22 mouse cellular contexts compared by ENCODE assay signal in genomic region chr5:132039584-132039983, GRCm38 (mm10).
DNase-seq lines count a peak whose midpoint lies in the region; ATAC-seq and TF ChIP-seq lines count a peak whose summit lies in the region.
"Had no signal": no experiment of that assay in that cellular context is flagged by ENCODE, and none has a peak within 500 bp of the region (broad histone marks: within the 10 kb centered on the region; RNA-seq: fewer than 3 reads in every experiment).

No protein-coding gene starts in this region.

- no peaks in the 10 kb centered on the region for H3K27me3 ChIP-seq in heart, embryonic 10.5 days (ENCODE audit: insufficient read depth, poor library complexity, severe bottlenecking)
- H3K27me3 ChIP-seq in intestine, embryonic 15.5 days (replicated peaks) = no peaks in the 10 kb centered on the region
- no peaks in the 10 kb centered on the region for H3K27me3 ChIP-seq in intestine, embryonic 16.5 days (replicated peaks; ENCODE audit: control insufficient read depth, insufficient read depth, low read length)
- H3K27me3 ChIP-seq in intestine, postnatal 0 days (replicated peaks; ENCODE audit: control insufficient read depth, insufficient read depth, low read length) = no peaks in the 10 kb centered on the region
- H3K27me3 ChIP-seq: CH12.LX, Patski had no signal

- 89% methylated on average over 6 of the region's 6 CpGs for WGBS in heart, embryonic 10.5 days
- 79% methylated on average over 6 of the region's 6 CpGs for WGBS in intestine, embryonic 15.5 days
- WGBS in intestine, embryonic 16.5 days = 81% methylated on average over 6 of the region's 6 CpGs
- 40% methylated on average over 6 of the region's 6 CpGs for WGBS in intestine, postnatal 0 days

- H3K4me2 ChIP-seq in intestine, embryonic 15.5 days (replicated peaks) = no peak overlapping the region
- H3K4me2 ChIP-seq in intestine, embryonic 16.5 days (ENCODE audit: low read depth, low read length) = no peak overlapping the region
- no peak overlapping the region for H3K4me2 ChIP-seq in intestine, postnatal 0 days (replicated peaks; ENCODE audit: low read depth)

- ATAC-seq in intestine, embryonic 15.5 days = peak; percentile 71; the same call in 1 of the 2 replicates
- ATAC-seq in intestine, embryonic 16.5 days = peak; percentile 77
- ATAC-seq in intestine, postnatal 0 days = peak; percentile 82
- no peak for ATAC-seq in activated CD4-positive, CD25-positive, alpha-beta regulatory T cell, adult 4 months
- ATAC-seq: CD4-positive, CD25-positive, alpha-beta regulatory T cell, adult 4 months; Patski had no signal

- no peaks in the 10 kb centered on the region for H3K36me3 ChIP-seq in heart, embryonic 10.5 days
- no peaks in the 10 kb centered on the region for H3K36me3 ChIP-seq in intestine, embryonic 15.5 days
- H3K36me3 ChIP-seq in intestine, embryonic 16.5 days (ENCODE audit: control insufficient read depth, insufficient read depth, low read length) = no peaks in the 10 kb centered on the region
- no peaks in the 10 kb centered on the region for H3K36me3 ChIP-seq in intestine, postnatal 0 days (ENCODE audit: control insufficient read depth, insufficient read depth)
- H3K36me3 ChIP-seq: G1E had no signal

- peak; percentile 28 for DNase-seq in heart, embryonic 10.5 days (ENCODE audit: low spot score)
- no peak for DNase-seq in heart, postnatal 36 days
- DNase-seq in adrenal gland, postnatal 10 days = no peak
- no peak for DNase-seq in layer of hippocampus, adult 9-11 months
- DNase-seq: adrenal gland, adult 2 months; adrenal gland, adult 8-10 months; adrenal gland, postnatal 14 days; adrenal gland, postnatal 25 days; adrenal gland, postnatal 36 days; B cell, adult 2 months; cerebellum, adult 11 months; cerebellum, adult 11-12 months; cerebellum, adult 18-20 months; cerebellum, adult 2 months had no signal

- H3K27ac ChIP-seq in heart, embryonic 10.5 days = no peak overlapping the region
- no peak overlapping the region for H3K27ac ChIP-seq in intestine, embryonic 15.5 days
- H3K27ac ChIP-seq in intestine, embryonic 16.5 days (ENCODE audit: low read length) = no peak overlapping the region
- no peak overlapping the region for H3K27ac ChIP-seq in intestine, postnatal 0 days (ENCODE audit: low read depth, low read length)

- TF ChIP-seq CTCF in intestine, postnatal 0 days (IDR thresholded peaks at IDR 0.05; ENCODE audit: low read depth) = no peak

- H3K4me3 ChIP-seq in heart, embryonic 10.5 days = no peak overlapping the region
- no peak overlapping the region for H3K4me3 ChIP-seq in intestine, embryonic 15.5 days (replicated peaks)
- no peak overlapping the region for H3K4me3 ChIP-seq in intestine, embryonic 16.5 days (ENCODE audit: low read length)
- H3K4me3 ChIP-seq in intestine, postnatal 0 days (ENCODE audit: low read depth, low read length) = no peak overlapping the region

- intact Hi-C loops in heart, postnatal 36 days (cut with DNase I) = no loop called here

- peaks cover 9% of the 10 kb centered on the region for H3K4me1 ChIP-seq in heart, embryonic 10.5 days
- H3K4me1 ChIP-seq in intestine, embryonic 15.5 days (replicated peaks) = no peaks in the 10 kb centered on the region
- H3K4me1 ChIP-seq in intestine, embryonic 16.5 days (ENCODE audit: control insufficient read depth, insufficient read depth, low read length) = no peaks in the 10 kb centered on the region
- H3K4me1 ChIP-seq in intestine, postnatal 0 days (replicated peaks; ENCODE audit: control insufficient read depth, insufficient read depth, low read length) = no peaks in the 10 kb centered on the region

- no peak overlapping the region for H3K9ac ChIP-seq in intestine, embryonic 15.5 days
- no peak overlapping the region for H3K9ac ChIP-seq in intestine, embryonic 16.5 days (ENCODE audit: low read depth, low read length)
- H3K9ac ChIP-seq in intestine, postnatal 0 days (ENCODE audit: low read depth, low read length) = no peak overlapping the region

- no peaks in the 10 kb centered on the region for H3K9me3 ChIP-seq in heart, embryonic 10.5 days
- H3K9me3 ChIP-seq in intestine, embryonic 15.5 days = no peaks in the 10 kb centered on the region
- H3K9me3 ChIP-seq in intestine, embryonic 16.5 days (ENCODE audit: control insufficient read depth, low read length) = no peaks in the 10 kb centered on the region
- no peaks in the 10 kb centered on the region for H3K9me3 ChIP-seq in intestine, postnatal 0 days (ENCODE audit: control insufficient read depth)
